Mouse (Mus musculus) C2C12 (cell line): Measurements from ENCODE around the gene Cacna1b. TPM values are rescaled to one million over a fixed set of nuclear protein-coding genes. Genes with fewer than 3 reads are reported as not detected.

Source experiments
- H3K27me3 ChIP-seq: one replicate; pipeline ENCODE4 v1.6.1; 2011; ENCODE audit not compliant: control insufficient read depth, insufficient read depth, insufficient read length
- H3K36me3 ChIP-seq: one replicate; pipeline ENCODE4 v1.6.1; 2011; ENCODE audit not compliant: control insufficient read depth, insufficient read depth
- H3K4me3 ChIP-seq: one replicate; pipeline ENCODE4 v1.5.1; 2011; ENCODE audit warnings: mild to moderate bottlenecking, control low read depth; ENCODE audit not compliant: poor library complexity, insufficient read depth, severe bottlenecking
- H3K79me2 ChIP-seq: one replicate; pipeline ENCODE4 v1.6.1; 2011; ENCODE audit not compliant: control insufficient read depth, insufficient read depth
- H3K79me3 ChIP-seq: one replicate; pipeline ENCODE4 v1.6.1; 2011; ENCODE audit warnings: low read depth, control low read depth
- H3ac ChIP-seq: one replicate; pipeline ENCODE3; 2011; ENCODE audit warnings: low read depth; ENCODE audit not compliant: control insufficient read depth, insufficient read length
- CEBPB ChIP-seq: IDR thresholded peaks from one replicate; pipeline ENCODE4 v1.6.1; 2011; ENCODE audit warnings: low read depth, mild to moderate bottlenecking, control low read depth, moderate library complexity
- CTCF ChIP-seq: IDR thresholded peaks from one replicate; pipeline ENCODE4 v1.5.1; 2011; ENCODE audit not compliant: control insufficient read depth, insufficient read depth, insufficient read length
- FOSL1 ChIP-seq: IDR thresholded peaks from one replicate; pipeline ENCODE4 v1.8.0; 2011; ENCODE audit warnings: mild to moderate bottlenecking, low read length; ENCODE audit not compliant: poor library complexity, insufficient read depth, severe bottlenecking
- MAX ChIP-seq: IDR thresholded peaks from one replicate; pipeline ENCODE4 v1.6.1; 2011; ENCODE audit warnings: mild to moderate bottlenecking, control low read depth
- MYOD1 ChIP-seq: IDR thresholded peaks from one replicate; pipeline ENCODE4 v1.6.1; 2011; ENCODE audit warnings: low read depth; ENCODE audit not compliant: control insufficient read depth, insufficient read length
- MYOG ChIP-seq: IDR thresholded peaks from one replicate; pipeline ENCODE4 v1.6.1; 2011; ENCODE audit not compliant: control insufficient read depth, insufficient read length; ENCODE audit errors: extremely low read depth
- USF1 ChIP-seq: IDR thresholded peaks from one replicate; pipeline ENCODE4 v1.6.1; 2011; ENCODE audit warnings: low read depth, mild to moderate bottlenecking, control low read depth, moderate library complexity
- polyA plus RNA-seq: library from polyadenylated mRNA; unstranded; fragments of >200 nt; fragmentation: generic; extraction: Trizol; gene quantifications from one replicate; pipeline ENCODE4 v1.2.1, GENCODE M21; 2012; ENCODE audit warnings: missing spikeins

Cacna1b gene
- polyA plus RNA-seq, 1 experiment = under 0.01 TPM

DNA sequence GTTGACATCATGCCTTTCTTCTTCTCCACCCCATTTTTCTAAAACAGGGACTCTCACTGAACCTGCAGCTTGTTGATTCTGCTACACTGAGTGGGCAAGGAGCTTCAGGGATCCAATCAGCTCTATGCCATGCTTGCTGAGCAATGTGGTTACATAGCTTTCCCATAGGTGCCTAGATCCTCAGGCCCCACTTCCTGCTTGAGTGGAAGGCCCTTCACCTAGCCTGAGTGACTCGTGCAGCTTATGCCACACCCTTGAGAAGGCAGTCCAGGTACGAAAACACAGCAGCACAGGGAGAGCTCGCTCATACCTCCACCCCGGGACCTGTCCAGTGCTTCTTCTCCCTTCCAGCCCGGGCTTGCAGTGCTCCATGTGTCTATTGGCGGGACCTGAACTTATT, 129.3 kb downstream of the Cacna1b start:
- H3K79me2 ChIP-seq = no peaks in the 10 kb centered on the region
- H3K79me3 ChIP-seq = no peaks in the 10 kb centered on the region
- H3ac ChIP-seq = no peak overlapping the region
- no peak overlapping the region for H3K4me3 ChIP-seq
- H3K27me3 ChIP-seq = peaks cover 14% of the 10 kb centered on the region
- no peaks in the 10 kb centered on the region for H3K36me3 ChIP-seq
- TF ChIP-seq MYOD1 (no peak), MYOG (no peak), USF1 (no peak), MAX (no peak), FOSL1 (no peak), CTCF (no peak), CEBPB (no peak)

GRCm38 (mm10) chr2:24617141-24617540, 145.8 kb downstream of the Cacna1b start:
- no peak overlapping the region for H3K4me3 ChIP-seq
- no peak overlapping the region for H3ac ChIP-seq
- no peaks in the 10 kb centered on the region for H3K79me3 ChIP-seq
- TF ChIP-seq FOSL1 (no peak), MAX (no peak), USF1 (no peak), MYOD1 (no peak), CEBPB (no peak), CTCF (no peak), MYOG (no peak)
- H3K79me2 ChIP-seq = no peaks in the 10 kb centered on the region
- H3K36me3 ChIP-seq = no peaks in the 10 kb centered on the region
- H3K27me3 ChIP-seq = no peaks in the 10 kb centered on the region

DNA sequence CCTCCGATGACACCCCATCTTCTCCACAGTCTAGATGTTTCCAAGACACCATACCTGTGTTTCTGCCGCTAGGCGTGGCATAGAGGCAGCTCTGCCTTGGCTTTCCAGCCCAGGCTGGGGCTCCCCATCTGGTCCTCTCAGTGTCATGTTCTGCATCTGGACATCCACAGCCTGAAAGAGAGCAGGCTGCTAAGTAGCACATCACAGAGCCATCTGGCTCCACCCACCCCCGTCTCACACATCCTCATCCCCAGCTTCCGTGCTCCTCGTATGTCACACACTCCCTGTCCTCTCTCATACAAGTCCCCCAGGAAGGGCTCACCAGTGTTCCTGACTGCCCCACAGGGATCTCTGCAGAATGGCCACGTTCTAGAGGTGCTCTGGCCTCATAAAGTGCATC, 153.2 kb downstream of the Cacna1b start:
- Histone ChIP-seq H3ac (no peak overlapping the region), H3K4me3 (no peak overlapping the region), H3K27me3 (no peaks in the 10 kb centered on the region), H3K36me3 (no peaks in the 10 kb centered on the region), H3K79me3 (no peaks in the 10 kb centered on the region), H3K79me2 (no peaks in the 10 kb centered on the region)
- TF ChIP-seq MYOD1 (no peak), CTCF (no peak)

DNA sequence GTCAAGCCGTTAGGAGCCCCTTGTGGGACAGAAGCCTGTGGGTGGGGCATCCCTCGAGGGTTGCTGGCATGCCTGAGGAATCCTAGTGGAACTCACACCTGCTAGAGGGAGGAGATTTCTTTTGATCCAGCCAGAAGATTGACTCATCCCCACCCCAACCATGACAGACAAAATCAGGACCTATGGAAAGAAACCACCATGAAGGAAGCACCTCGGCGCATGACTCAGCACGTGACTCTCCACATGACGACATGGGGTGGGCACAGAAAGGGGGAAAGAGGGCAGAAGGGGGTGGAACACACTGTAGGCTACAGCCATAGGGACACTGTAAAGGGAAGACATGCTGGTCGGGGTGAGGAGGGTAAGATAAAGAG, 154.2 kb downstream of the Cacna1b start:
- H3K4me3 ChIP-seq = no peak overlapping the region
- no peaks in the 10 kb centered on the region for H3K79me3 ChIP-seq
- no peak for TF ChIP-seq CTCF
- no peak for TF ChIP-seq FOSL1
- TF ChIP-seq CEBPB = no peak
- TF ChIP-seq USF1 = peak; percentile 65

GRCm38 (mm10) chr2:24607905-24608764, 154.8 kb downstream of the Cacna1b start:
- Histone ChIP-seq H3K27me3 (no peaks in the 10 kb centered on the region), H3K4me3 (no peak overlapping the region), H3ac (no peak overlapping the region), H3K36me3 (no peaks in the 10 kb centered on the region), H3K79me3 (no peaks in the 10 kb centered on the region), H3K79me2 (no peaks in the 10 kb centered on the region)
- no peak for TF ChIP-seq MYOD1
- TF ChIP-seq CTCF = no peak
- no peak for TF ChIP-seq FOSL1
- TF ChIP-seq MYOG = no peak
- no peak for TF ChIP-seq CEBPB
- TF ChIP-seq MAX = no peak
- no peak for TF ChIP-seq USF1

More for the DNA sequence above, 154.2 kb downstream of the Cacna1b start:
- H3ac ChIP-seq = no peak overlapping the region
- no peaks in the 10 kb centered on the region for H3K79me2 ChIP-seq
- H3K27me3 ChIP-seq = no peaks in the 10 kb centered on the region
- no peaks in the 10 kb centered on the region for H3K36me3 ChIP-seq

- Histone ChIP-seq H3K36me3 (no peaks in the 10 kb centered on the region), H3K27me3 (no peaks in the 10 kb centered on the region), H3K4me3 (no peak overlapping the region), H3K79me2 (no peaks in the 10 kb centered on the region), H3ac (no peak overlapping the region), H3K79me3 (no peaks in the 10 kb centered on the region)
- no peak for TF ChIP-seq USF1
- no peak for TF ChIP-seq MAX
These were observed 156.4 kb downstream of the Cacna1b start for GRCm38 (mm10) chr2:24606531-24606930.
